Mouse (Mus musculus) liver, embryonic 14.5 days (tissue): Measurements from ENCODE around the gene Dntt.

Experiments
- CTCF ChIP-seq: IDR thresholded peaks from 2 replicates; pipeline ENCODE4 v1.5.1; 2016; ENCODE audit warnings: antibody characterized with exemption, low read depth, control low read depth
- EP300 ChIP-seq: IDR thresholded peaks from 2 replicates; pipeline ENCODE4 v1.6.1; 2016; ENCODE audit warnings: antibody characterized with exemption, low read depth

DNA sequence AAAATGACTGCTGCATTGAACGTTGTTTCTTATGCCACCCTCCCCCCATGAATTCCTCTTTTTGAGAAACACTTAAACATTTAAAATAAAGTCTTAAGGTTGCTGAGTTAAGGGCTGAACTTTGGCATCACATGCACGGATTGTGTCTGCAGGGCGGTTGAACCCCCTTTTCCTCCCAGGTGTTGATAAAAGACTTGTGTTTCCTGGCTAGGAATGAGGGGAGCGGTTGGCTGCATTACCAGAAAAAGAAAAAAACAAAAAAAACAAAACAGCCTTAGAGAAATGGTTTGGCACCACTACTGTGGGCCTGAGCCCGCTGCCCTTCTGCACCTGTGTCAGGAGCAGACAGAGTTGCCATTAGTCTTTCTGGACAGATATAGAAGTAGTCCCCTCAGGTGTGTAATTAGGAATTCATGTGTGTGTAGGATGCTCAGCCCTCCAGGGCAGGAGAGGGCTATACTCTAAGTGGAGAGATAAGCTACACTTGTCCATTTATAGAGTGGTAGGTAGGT, 9.9 kb upstream of the Dntt start:
- no peak for TF ChIP-seq CTCF
- no peak for TF ChIP-seq EP300
